Mouse (Mus musculus): ENCODE results near the gene Retreg2. TPM values are rescaled to one million over a fixed set of nuclear protein-coding genes. Genes with fewer than 3 reads are reported as not detected.

Gene Retreg2
- polyA plus RNA-seq, 1 experiment from 2014 or later = 52.7 TPM

GRCm38 (mm10) chr1:75182160-75182559 is 39.6 kb downstream of the Retreg2 start:
- Histone ChIP-seq H3K4me2 (ENCODE audit: low read depth, low read length) (no peak overlapping the region), H3K27me3 (ENCODE audit: control insufficient read depth, insufficient read depth, low read depth, low read length) (no peaks in the 10 kb centered on the region), H3K27ac (ENCODE audit: low read length) (no peak overlapping the region), H3K4me1 (ENCODE audit: control insufficient read depth, low read depth, low read length) (peaks cover 23% of the 10 kb centered on the region), H3K9me3 (replicated peaks; ENCODE audit: control insufficient read depth, low read length) (no peaks in the 10 kb centered on the region), H3K36me3 (ENCODE audit: control insufficient read depth, insufficient read depth) (peaks cover 69% of the 10 kb centered on the region), H3K9ac (ENCODE audit: low read depth, low read length) (no peak overlapping the region), H3K4me3 (ENCODE audit: low read depth, low read length) (no peak overlapping the region)
- 76% methylated on average over 4 of the region's 4 CpGs for WGBS (ENCODE audit: insufficient replicate concordance)
- no peak for ATAC-seq (ENCODE audit: low read depth)

GRCm38 (mm10) chr1:75185495-75185894 is 42.9 kb downstream of the Retreg2 start:
- Histone ChIP-seq H3K36me3 (ENCODE audit: control insufficient read depth, insufficient read depth) (peaks cover 68% of the 10 kb centered on the region), H3K9me3 (replicated peaks; ENCODE audit: control insufficient read depth, low read length) (no peaks in the 10 kb centered on the region), H3K4me2 (ENCODE audit: low read depth, low read length) (no peak overlapping the region), H3K9ac (ENCODE audit: low read depth, low read length) (no peak overlapping the region), H3K27ac (ENCODE audit: low read length) (no peak overlapping the region), H3K27me3 (ENCODE audit: control insufficient read depth, insufficient read depth, low read depth, low read length) (no peaks in the 10 kb centered on the region), H3K4me3 (ENCODE audit: low read depth, low read length) (no peak overlapping the region), H3K4me1 (ENCODE audit: control insufficient read depth, low read depth, low read length) (peaks cover 28% of the 10 kb centered on the region)
- 88% methylated on average over 11 of the region's 11 CpGs for WGBS (ENCODE audit: insufficient replicate concordance)
- ATAC-seq (ENCODE audit: low read depth) = no peak

- Histone ChIP-seq H3K9ac (ENCODE audit: low read depth, low read length) (no peak overlapping the region), H3K4me3 (ENCODE audit: low read depth, low read length) (no peak overlapping the region), H3K4me1 (ENCODE audit: control insufficient read depth, low read depth, low read length) (peaks cover 28% of the 10 kb centered on the region), H3K36me3 (ENCODE audit: control insufficient read depth, insufficient read depth) (peaks cover 57% of the 10 kb centered on the region), H3K9me3 (replicated peaks; ENCODE audit: control insufficient read depth, low read length) (no peaks in the 10 kb centered on the region), H3K27me3 (ENCODE audit: control insufficient read depth, insufficient read depth, low read depth, low read length) (no peaks in the 10 kb centered on the region), H3K27ac (ENCODE audit: low read length) (no peak overlapping the region), H3K4me2 (ENCODE audit: low read depth, low read length) (no peak overlapping the region)
- no peak for ATAC-seq (ENCODE audit: low read depth)
These were observed 44.5 kb downstream of the Retreg2 start for GRCm38 (mm10) chr1:75187126-75187525.

- Histone ChIP-seq H3K9ac (ENCODE audit: low read depth, low read length) (no peak overlapping the region), H3K4me1 (ENCODE audit: control insufficient read depth, low read depth, low read length) (peaks cover 29% of the 10 kb centered on the region), H3K9me3 (replicated peaks; ENCODE audit: control insufficient read depth, low read length) (no peaks in the 10 kb centered on the region), H3K27ac (ENCODE audit: low read length) (peak overlapping the region; percentile 37; the same call in 1 of the 2 replicates), H3K4me2 (ENCODE audit: low read depth, low read length) (no peak overlapping the region), H3K4me3 (ENCODE audit: low read depth, low read length) (no peak overlapping the region), H3K27me3 (ENCODE audit: control insufficient read depth, insufficient read depth, low read depth, low read length) (no peaks in the 10 kb centered on the region), H3K36me3 (ENCODE audit: control insufficient read depth, insufficient read depth) (peaks cover 48% of the 10 kb centered on the region)
- ATAC-seq (ENCODE audit: low read depth) = no peak
- WGBS (ENCODE audit: insufficient replicate concordance) = 24% methylated on average over 2 of the region's 2 CpGs
These were observed 45.4 kb downstream of the Retreg2 start for GRCm38 (mm10) chr1:75187914-75188483.

GRCm38 (mm10) chr1:75190577-75190976 is 48.0 kb downstream of the Retreg2 start:
- H3K4me3 ChIP-seq (ENCODE audit: low read depth, low read length) = peak overlapping the region; percentile 94
- 18% methylated on average over 2 of the region's 2 CpGs for WGBS (ENCODE audit: insufficient replicate concordance)
- peak overlapping the region; percentile 81 for H3K4me2 ChIP-seq (ENCODE audit: low read depth, low read length)
- H3K9me3 ChIP-seq (replicated peaks; ENCODE audit: control insufficient read depth, low read length) = no peaks in the 10 kb centered on the region
- peak overlapping the region; percentile 94 for H3K27ac ChIP-seq (ENCODE audit: low read length)
- H3K36me3 ChIP-seq (ENCODE audit: control insufficient read depth, insufficient read depth) = peaks cover 24% of the 10 kb centered on the region
- 0 out of 2 replicates have a peak, but pooled peaks have one; percentile 4 for ATAC-seq (ENCODE audit: low read depth)
- H3K27me3 ChIP-seq (ENCODE audit: control insufficient read depth, insufficient read depth, low read depth, low read length) = no peaks in the 10 kb centered on the region
- H3K9ac ChIP-seq (ENCODE audit: low read depth, low read length) = peak overlapping the region; percentile 98
- H3K4me1 ChIP-seq (ENCODE audit: control insufficient read depth, low read depth, low read length) = peaks cover 35% of the 10 kb centered on the region

GRCm38 (mm10) chr1:75191258-75191621 is 48.7 kb downstream of the Retreg2 start:
- Histone ChIP-seq H3K4me3 (ENCODE audit: low read depth, low read length) (peak overlapping the region; percentile 94), H3K27me3 (ENCODE audit: control insufficient read depth, insufficient read depth, low read depth, low read length) (no peaks in the 10 kb centered on the region), H3K4me1 (ENCODE audit: control insufficient read depth, low read depth, low read length) (peaks cover 35% of the 10 kb centered on the region), H3K4me2 (ENCODE audit: low read depth, low read length) (peak overlapping the region; percentile 81), H3K27ac (ENCODE audit: low read length) (peak overlapping the region; percentile 94), H3K36me3 (ENCODE audit: control insufficient read depth, insufficient read depth) (peaks cover 23% of the 10 kb centered on the region), H3K9ac (ENCODE audit: low read depth, low read length) (peak overlapping the region; percentile 98), H3K9me3 (replicated peaks; ENCODE audit: control insufficient read depth, low read length) (no peaks in the 10 kb centered on the region)
- peak; percentile 0; the same call in 1 of the 2 replicates for ATAC-seq (ENCODE audit: low read depth)
- WGBS (ENCODE audit: insufficient replicate concordance) = 35% methylated on average over 5 of the region's 5 CpGs

- Histone ChIP-seq H3K4me2 (ENCODE audit: low read depth, low read length) (peak within 1 kb of the TSS; percentile 91), H3K36me3 (ENCODE audit: control insufficient read depth, insufficient read depth) (peaks cover 20% of the 10 kb centered on the region), H3K9ac (ENCODE audit: low read depth, low read length) (peak within 1 kb of the TSS; percentile 98), H3K27me3 (ENCODE audit: control insufficient read depth, insufficient read depth, low read depth, low read length) (no peaks in the 10 kb centered on the region), H3K27ac (ENCODE audit: low read length) (peak within 1 kb of the TSS; percentile 98), H3K9me3 (replicated peaks; ENCODE audit: control insufficient read depth, low read length) (no peaks in the 10 kb centered on the region), H3K4me3 (ENCODE audit: low read depth, low read length) (peak within 1 kb of the TSS; percentile 94), H3K4me1 (ENCODE audit: control insufficient read depth, low read depth, low read length) (peaks cover 35% of the 10 kb centered on the region)
- under 1% methylated on average over 46 of the region's 56 CpGs for WGBS (ENCODE audit: insufficient replicate concordance)
- peak; percentile 98 for ATAC-seq (ENCODE audit: low read depth)
These were observed 49.2 kb downstream of the Retreg2 start, which contains the start of the genes Ankzf1 and Atg9a for GRCm38 (mm10) chr1:75191622-75192402. TSS of gene Ankzf1 (plus strand) at chr1:75192151. TSS of gene Atg9a (minus strand) at chr1:75192196.

- peak overlapping the region; percentile 91 for H3K4me2 ChIP-seq (ENCODE audit: low read depth, low read length)
- H3K27ac ChIP-seq (ENCODE audit: low read length) = peak overlapping the region; percentile 98
- H3K4me1 ChIP-seq (ENCODE audit: control insufficient read depth, low read depth, low read length) = peaks cover 35% of the 10 kb centered on the region
- no peaks in the 10 kb centered on the region for H3K9me3 ChIP-seq (replicated peaks; ENCODE audit: control insufficient read depth, low read length)
- H3K9ac ChIP-seq (ENCODE audit: low read depth, low read length) = peak overlapping the region; percentile 88
- peak; percentile 39 for ATAC-seq (ENCODE audit: low read depth)
- H3K36me3 ChIP-seq (ENCODE audit: control insufficient read depth, insufficient read depth) = peaks cover 14% of the 10 kb centered on the region
- H3K27me3 ChIP-seq (ENCODE audit: control insufficient read depth, insufficient read depth, low read depth, low read length) = no peaks in the 10 kb centered on the region
- 0% methylated on average over 19 of the region's 19 CpGs for WGBS (ENCODE audit: insufficient replicate concordance)
- peak overlapping the region; percentile 94 for H3K4me3 ChIP-seq (ENCODE audit: low read depth, low read length)
These were observed 49.9 kb downstream of the Retreg2 start for GRCm38 (mm10) chr1:75192452-75192851.

Data from liver, embryonic 16.5 days (tissue).